Mouse (Mus musculus) gastrocnemius, postnatal 25 days (tissue): ENCODE measurements at regions not wholly inside any gene's neighbourhood (a gene's known extent, or its start where the extent isn't known, plus 50 kb on each side); places are given as distances from the start of the nearest gene placed in this dataset.
A peak's percentile ranks its signal among the peaks of the same experiment; 100 is the strongest.
"Not testable (repeated sequence)": the region's sequence is repeated elsewhere in the genome, so short reads cannot be mapped to it uniquely, and the experiment has no call there.

Experiments
- DNase-seq: peaks from one replicate; pipeline ENCODE4 v3.0.0; 2022

DNA sequence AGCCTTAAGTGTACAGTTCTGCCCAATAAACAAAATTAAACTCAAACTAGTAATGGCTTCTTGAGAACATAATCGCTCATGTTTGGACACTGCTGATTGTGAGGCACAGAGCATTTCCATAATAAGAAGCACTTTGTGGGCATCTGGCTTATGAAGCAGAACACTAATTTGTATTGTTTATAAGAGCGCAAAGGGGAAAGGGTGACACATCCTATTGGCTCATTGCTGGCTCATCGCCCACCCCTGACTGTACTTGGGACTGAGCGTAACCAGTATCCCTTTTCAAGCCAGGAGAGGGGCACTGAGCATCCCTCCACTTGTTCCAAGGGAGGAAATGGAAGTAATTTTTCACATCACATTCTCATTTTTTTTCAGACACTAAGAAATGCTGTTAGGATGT lies 288.0 kb downstream of the Sfmbt2 start:
- DNase-seq = no peak

DNA sequence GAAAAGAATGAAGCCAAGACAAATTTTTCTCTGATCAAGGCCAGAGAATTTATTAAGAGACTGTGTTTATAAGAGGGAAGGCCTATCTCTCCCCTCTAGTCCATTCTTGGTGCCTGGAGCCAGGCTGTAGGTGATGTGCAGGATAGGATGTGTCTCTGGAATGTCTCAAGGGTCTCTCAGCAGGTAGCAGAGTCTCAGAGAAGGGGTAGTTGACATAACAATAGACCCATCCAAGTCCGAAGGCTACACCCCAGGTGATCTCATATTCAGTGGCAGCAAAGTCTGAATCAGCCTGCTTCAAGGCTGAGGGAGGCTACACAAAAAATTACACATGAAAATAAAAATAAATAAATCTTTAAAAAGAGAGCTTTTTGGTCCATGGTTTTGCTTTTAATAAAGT lies 297.6 kb downstream of the Sfmbt2 start:
- DNase-seq = not testable (repeated sequence)

DNA sequence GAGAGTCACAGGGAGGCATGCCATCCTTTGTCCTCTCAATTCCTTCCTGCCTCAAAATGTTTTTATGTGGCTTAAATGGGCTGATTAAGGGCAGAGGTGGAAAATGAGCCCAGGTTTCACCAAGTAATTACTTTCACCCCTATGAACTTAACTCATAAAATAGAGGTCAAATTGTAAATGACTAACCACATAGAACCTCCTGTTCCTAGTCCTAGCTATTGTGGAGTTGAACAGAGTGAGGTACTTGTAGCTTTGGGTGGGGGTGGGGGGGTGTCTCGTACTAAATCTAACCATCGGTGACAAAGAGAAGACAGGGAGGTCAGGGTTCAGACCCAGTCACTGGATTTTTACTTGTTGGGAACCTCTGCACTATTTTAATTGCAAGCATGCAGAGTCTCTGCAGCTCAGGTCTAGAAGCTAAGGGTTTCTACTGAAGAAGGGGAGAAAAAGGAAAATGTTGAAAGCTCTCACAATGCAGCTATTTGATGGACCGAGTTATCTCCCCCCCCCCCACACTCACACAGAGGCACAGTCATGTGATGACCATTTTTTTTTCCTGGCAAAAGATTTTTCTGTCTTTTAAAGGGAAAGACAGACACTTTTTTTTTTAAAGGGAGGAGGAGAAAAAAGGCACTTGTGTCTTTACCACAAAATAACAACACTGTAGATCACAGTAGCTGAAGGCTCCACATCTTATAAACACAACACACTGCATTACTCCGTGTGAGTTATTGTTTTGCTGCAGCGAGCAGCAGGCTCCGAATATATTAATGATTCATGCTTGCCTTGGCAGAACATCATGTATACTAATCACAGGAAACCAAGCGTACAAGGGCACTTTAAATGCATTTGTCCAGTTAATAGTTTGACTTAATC lies 300.4 kb downstream of the Sfmbt2 start:
- DNase-seq = no peak

DNA sequence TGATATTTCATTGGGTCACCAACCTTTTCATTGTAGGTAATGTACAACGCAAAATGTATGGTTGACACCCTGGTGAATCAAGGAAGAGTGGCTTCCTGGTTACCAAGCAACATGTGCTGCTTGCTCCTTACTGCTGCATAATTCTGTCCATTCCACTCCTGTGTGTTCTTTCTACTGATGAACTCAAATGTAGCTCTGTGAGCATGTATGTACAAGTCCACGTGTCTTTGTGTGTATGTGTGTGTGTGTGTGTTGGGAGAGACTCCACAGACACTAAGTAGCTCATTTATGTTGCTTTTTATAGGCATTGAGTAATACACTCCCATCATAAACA lies 301.0 kb downstream of the Sfmbt2 start:
- no peak for DNase-seq

DNA sequence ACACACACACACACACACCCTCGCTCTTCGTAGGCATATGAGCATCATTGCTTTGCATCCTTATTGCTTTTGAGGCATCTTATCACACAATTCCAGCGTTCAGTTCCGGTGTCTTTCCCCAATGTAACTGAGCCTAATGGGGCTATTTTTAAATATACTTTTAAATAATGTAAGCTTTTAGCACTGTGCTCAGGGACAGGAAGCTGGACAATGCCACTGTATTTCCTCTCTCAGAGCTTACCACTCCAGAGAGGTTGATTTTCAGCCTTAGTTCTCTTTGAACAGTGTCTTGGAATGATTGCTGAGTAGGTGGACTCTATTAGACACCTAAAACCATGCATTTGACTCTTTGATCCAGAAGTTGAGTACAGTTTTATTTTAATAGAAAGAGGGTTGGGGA lies 301.9 kb downstream of the Sfmbt2 start:
- no peak for DNase-seq

DNA sequence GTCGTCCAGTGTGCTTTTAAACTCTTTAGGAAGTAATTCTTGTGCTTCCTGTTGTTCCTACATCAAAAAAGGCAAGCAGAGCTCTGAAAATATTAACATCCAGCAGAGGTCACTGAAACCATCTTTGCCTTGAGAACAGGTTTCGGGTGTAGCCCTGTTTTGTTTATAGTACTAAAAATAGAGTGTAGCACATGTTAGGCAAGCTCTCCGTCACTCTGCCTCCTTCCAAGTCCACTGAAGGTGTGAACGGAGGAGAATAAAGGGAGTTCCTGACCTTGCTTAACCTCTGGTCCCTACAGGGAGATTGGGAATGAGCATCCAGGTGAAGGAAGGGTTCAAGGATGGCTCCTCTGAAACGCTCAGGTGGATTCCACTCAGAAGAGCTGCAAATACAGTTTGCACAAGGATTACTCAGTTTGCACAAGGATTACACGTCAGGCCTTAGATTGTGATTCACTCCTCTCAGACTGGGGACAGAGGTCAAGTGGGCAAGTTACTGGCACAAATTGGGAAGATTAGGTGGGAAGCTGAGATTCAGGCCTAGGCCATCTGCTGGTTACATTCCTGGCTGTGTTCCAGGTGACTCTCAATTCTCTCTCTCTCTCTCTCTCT lies 304.5 kb downstream of the Sfmbt2 start:
- no peak for DNase-seq

DNA sequence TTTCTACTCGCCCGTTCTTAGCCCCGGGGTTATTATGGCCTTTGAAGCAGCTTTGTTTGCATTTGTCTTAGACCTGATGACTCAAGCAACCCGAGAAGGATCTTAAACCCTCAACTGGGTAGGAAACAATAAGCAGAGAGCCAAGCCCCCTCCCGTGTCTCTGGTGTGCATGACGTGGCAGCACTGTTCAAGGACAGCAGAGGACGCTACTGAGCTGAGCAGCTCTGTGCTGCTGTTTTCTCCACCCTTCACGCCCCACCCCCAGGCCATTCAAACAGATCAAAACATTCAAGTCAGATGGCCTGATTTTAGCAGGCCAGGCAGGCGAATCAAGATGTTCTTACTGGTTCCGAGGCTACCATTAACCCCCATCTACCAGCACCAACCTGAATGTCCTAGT lies 331.1 kb downstream of the Sfmbt2 start:
- no peak for DNase-seq

DNA sequence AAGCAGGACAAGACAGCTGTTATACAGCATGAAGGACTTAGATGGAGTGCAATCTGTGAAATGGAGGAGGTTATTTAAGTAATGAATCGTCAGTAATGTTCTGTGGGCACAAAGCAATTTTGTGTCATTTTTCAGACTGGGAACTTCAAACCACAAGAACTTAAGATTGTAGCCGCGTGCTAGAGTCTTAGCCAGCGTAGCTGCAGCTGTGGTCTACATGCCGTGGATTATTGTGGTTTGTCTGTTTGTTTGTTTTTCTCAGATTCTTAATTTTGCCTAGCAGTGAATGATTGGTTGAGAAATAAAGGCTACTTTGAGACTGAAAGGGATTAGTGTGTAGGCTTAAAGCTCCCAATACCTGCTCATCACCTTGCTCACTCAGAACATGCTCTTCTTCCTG lies 348.1 kb downstream of the Sfmbt2 start:
- no peak for DNase-seq

DNA sequence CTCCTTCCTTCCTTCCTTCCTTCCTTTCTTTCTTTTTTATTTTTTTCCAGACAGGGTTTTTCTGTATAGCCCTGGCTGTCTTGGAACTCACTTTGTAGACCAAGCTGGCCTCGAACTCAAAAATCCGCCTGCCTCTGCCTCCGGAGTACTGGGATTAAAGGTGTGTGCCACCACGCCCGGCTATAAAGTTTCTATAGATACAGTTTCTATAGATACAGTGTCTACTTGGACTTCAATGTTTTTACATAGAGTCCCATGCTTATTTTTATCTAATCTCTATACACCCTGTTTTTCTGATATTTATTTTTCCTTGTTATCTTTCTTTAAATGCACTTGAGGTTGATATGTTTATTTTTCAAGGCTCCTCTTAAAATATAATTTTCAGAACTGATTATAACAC lies 364.0 kb downstream of the Sfmbt2 start:
- not testable (repeated sequence) for DNase-seq

DNA sequence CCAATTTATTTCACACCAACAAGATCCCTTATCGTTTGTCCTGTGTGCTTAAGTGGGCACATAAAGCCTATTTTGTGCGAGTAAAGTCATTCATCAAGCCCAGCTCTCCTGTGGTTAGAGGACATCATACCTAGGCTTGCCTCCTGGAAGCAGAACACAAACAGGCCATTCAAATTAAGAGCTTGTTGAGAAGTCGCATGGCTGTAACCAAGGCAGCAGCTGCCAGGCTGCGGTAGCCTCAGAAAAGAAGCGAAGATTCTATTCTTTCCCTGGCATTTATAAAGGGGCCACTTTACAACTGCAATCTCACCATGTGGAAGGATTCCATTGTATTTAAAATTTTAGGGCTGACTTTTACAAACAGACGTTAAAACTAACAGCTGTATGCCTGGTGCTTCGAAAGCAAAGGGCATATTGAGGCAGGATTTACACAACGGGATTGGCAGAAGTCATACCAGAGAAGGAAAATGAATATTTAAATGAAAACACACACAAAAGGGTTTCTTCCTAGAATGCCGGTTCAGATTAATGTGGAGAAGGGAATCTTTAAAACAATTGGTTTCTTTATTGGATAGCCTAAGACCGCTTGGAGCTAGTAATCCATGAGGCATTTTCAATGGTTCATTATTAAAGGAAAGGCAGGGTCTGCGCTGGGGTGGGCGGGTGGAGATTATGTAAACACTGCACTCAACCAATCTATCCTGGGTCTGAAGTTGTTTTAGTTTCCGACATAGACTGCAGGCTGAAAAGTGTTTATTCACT lies 366.6 kb downstream of the Sfmbt2 start:
- DNase-seq = no peak

DNA sequence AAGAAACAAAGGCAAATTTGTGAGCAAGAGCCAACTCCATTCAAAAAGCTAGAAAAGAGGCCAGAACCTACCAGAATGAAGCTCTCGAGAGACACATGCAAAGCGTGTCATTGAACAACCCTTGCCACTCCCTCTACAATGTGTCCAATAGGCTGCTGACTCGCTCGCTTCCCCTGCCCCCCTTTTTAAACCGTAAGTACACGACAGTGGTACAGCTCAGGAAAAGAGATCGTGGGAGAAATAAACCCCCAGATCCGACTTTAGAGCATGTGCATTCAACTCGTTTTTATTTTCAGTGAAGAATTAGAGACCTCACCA lies 367.1 kb downstream of the Sfmbt2 start:
- DNase-seq = no peak

DNA sequence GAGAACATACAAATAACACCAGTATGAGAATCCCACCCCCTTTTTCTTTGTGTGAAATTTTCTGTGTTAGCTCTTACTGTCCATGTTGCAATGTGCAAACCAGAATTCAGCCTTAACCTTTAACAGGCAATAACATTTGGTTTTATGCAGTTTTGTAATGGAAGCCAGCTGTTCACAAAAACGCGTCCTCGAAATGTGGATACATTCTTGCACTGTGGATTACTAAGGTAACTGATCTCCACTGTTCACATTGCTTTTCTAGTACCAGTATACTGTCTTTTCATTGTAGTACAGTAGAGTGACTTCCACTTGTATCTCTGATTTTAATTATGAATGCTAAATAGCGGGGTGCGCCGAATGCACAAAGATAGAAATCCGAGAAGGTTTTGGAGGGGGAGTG lies 374.8 kb downstream of the Sfmbt2 start:
- DNase-seq = no peak

DNA sequence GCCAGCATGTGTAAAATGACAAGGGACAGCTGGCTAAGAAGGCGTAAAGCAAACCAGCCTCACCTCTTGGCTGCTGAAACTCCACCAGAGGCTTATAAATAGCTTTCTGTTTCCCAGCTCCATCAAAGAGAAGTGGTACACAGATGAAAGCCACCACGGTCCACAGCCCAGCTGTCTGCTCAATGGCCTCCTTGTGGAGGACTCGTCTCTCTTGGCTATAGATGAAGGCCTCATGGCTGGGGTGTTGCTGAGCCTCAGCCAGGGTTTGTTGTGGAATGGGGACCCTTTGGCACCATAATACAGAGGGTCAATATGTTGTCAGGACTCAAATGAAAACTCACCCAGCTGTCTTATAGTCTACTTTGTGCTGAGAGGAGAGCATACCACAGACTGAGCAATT lies 385.1 kb downstream of the Sfmbt2 start:
- no peak for DNase-seq

DNA sequence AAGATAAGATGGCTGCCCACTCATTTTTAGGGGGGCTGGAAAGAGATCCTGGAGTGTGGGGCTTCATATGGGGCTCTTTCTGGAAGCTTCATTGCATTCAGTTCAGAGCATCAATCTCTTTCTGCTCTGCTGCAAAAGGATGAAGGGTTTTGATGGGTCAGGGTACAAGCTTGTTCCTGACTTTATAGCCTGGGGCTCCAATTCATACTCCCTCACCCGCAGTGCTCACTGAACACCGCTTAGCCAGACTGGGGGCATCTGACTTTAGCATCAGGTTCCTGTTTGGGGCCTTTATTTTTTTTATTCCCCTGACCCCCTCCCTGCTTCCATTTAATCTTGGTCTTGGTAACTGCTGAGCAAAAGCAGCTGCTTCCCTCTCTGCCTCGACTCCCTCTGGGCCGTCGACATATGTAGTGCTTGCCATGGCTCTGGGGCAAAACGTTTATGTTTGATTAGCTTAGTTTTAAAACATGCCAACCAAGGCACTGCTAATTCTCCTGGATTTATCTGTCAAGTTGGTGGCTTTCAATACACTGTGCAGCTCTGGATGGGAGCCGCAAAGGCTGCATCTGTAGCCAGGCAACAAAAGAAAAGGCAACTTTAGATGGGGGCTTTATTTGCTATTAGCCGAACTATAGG lies 387.0 kb downstream of the Sfmbt2 start:
- no peak for DNase-seq

DNA sequence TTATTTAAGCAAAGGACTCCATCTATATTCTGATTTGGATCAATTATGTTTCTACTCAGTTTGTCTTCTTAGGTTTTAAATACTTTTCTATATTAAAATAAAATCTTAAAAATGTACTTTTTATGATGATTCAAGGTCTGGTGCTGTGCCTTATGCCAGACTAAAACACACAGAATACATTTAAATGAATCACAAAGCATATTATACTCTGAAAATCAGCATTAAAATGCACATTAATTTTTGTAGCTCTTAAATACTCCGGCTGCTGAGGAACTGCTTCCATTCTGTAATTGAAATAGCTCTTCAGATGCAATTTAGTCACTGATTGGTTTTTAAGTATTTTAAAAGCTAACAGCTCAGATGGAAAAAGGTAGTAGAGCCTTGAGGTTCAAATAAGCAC lies 387.6 kb downstream of the Sfmbt2 start:
- DNase-seq = no peak

DNA sequence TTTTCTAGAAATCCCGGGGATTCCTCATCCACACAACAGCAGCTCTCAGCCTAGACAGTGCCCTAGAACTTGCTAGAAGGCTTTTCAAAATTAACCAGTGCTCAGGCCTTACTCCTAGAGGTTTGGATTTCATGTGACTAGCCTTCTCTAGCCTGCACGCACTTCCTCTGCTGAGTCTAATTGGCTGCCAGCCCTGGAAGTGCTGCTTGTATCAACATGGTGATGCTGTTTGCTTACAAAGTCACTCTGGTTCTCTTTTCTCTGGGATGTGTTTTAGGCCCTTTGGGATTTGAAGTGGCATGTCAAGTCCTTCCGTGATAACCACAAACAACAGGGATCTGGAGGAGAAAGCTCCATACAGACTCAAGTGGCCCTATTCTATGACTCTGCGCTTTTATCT lies 391.9 kb downstream of the Sfmbt2 start:
- DNase-seq = no peak

DNA sequence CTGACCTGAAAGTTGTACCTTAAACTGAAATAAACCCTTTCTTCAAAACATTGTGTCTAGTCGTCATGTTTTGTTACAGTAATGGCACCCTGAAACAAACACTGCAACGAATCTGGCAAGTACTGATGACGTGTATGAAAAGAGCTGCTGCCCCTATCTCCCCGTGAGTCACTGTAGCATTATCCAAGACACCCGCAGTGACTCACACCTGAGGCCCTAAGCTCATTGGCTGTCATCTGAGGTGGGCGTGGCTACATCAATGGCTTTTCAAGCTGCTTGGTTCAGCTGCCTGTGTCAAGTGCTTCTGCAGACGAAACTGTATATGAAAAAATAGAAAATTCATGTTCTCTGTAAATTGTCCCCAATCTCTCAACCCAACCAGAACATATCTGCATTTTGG lies 388.8 kb upstream of the Prkcq start:
- no peak for DNase-seq

DNA sequence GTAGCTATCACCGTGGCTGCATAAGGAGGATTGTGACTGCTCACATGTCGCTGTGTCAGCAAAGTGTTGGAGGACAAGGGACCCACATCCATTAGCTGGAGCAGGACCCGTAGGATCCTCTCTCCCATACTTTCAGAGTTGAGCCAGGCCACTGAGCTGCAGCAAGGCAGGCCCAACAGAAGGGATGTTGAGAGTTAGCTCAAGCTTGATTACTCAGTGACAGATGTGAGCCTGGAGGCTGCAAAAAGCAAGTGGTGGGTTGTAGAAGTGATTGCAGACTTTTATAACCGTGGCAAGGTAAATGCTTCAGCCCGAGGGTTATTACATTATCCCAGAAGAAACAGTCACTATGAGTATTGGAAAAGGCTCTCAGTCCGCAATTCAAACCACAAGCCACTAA lies 388.3 kb upstream of the Prkcq start:
- no peak for DNase-seq

DNA sequence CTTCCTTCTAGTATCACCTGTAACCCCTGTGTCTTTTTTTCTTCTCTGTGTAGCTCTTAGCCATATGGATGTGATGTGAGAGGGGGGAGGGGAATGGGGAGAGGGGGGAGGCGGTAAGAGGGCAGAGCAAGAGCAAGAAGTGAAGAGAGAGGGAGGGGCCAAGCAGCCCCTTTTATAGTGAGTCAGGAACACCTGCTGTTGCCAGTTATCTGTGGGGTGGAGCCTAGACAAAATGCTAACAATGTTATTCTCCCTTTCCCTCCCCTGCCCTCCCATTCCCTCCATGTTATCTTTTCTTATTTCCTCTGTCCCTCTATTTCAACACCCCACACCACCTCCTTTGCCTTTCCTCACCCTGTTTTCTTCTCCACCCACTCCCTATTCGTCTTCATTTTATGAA lies 387.6 kb upstream of the Prkcq start:
- no peak for DNase-seq

DNA sequence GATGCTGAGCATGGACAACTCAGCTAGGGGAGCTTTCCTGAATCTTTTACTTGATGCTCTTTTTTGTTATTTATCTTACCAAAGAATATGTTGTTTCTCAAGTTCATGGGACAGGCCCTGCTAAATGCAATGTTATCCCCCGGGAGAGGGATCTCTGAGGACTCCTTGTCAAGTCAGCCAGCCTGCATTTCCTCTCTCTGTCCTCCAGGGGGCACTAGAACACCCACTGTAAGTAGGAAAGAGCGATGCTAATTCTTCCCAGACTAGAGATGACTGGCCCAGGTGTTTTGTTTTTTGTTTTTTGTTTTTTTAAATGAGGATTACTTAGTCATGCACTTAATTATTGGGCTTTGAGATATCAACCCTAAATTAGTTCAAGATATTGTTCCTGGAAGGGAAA lies 386.8 kb upstream of the Prkcq start:
- DNase-seq = no peak

DNA sequence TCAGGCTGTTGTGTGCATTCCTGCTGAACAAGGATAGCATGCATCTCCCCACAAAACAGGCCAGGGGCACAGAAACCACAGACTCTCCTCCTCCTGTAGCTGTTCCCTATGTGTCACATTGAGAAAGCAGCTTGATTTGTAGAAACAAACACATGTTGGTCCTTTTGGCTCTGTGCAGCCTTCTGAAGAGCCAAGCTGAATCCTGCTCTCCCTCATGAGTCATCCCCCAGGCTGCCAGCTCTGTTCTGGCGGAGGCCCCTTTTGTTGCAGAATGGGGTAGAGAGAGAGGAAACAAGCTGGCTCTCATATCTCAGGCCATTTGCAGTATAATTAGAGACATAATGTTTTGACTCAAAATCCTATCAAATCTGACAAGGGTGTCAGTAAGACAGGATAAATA lies 383.4 kb upstream of the Prkcq start:
- DNase-seq = peak; percentile 77

DNA sequence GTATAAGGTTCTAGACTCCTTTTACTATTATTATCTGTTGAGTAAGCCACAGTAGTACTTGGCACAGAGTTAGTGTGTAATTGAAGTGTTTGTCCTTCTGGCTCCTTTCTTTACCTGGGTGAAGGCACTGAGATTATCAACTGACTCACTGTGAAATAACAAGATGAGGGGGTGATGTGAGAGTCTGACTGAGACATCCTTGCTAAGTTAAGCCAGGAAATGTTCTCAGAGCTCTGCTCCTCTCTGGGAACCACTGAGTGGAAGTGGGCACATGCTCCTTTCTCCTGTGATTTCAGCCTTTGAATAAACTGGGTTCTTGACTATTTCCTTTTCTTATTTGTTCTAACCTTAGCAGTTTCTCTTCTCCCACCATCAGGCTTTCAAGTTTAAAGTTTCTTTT lies 380.7 kb upstream of the Prkcq start:
- no peak for DNase-seq

DNA sequence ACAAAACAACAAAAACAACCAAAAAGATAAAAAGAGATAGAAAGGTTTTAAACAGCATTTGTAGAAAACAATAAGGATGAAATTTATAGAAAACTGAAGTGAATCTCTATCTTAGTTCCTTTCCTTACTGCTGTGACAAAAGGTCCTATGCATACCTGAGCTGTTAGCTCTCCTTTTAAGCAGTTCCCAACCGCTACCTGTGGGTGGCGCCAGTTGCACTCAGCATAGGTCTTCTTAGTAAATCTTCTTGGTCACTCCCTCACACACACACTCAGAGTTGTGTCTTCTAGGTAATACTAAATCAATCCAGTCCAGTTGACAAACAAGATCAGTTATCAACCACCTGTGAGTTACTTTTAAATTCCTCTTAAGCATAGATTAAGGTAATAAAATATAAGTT lies 355.5 kb upstream of the Prkcq start:
- no peak for DNase-seq
